Mouse (Mus musculus): ENCODE results near the gene Map2k5. TPM values are rescaled to one million over a fixed set of nuclear protein-coding genes. Genes with fewer than 3 reads are reported as not detected.

Gene Map2k5
- 40.5 and 68.0 TPM in 2 replicates for polyA plus RNA-seq (2012; rRNA removed; ENCODE audit: low replicate concordance)

DNA sequence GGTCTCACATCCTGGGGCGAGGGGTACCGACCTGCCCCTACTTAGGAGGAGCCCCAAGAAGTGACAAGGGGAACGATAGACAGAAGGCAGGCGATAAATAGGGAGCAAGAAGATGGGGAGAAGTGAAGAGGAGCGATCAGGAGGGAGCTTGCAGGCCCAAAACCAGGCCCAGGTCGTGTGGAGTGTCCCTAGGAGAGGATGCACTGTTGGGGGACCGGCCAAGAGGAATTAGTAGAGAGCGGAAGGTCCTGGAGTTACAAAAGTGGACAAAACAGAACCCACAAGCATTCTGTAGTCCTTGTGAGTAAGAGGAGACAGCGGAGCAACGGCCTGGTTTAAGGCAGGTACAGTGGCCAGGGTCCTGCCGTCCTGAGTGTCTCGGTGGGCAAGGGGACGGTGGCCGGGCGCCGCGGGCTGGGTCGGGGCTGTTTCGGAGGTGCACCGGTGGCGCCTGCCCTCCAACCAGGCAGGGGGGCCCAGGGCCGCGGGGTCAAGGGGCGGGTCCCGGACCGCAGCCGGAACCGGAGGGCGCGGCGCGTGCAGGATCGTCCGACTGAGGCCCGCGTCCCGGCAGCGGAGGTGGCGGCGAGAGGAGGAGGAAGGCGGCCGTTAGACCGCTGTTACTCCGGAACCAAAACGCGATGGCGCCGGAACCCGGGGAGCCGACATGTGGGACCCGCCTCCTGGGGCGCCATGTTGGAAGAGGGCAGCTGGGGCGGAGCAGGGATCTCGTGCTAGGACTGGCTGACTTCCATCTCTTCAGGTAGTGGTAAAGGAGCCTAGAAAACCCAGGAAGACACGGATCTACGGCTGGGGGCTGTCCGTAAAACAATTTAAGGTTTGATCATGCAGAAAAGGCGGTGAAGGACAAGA, at the start of gene Map2k5:
TSS of gene Map2k5 (minus strand) at position 633 of the 873 bp plus-strand sequence.

DNA sequence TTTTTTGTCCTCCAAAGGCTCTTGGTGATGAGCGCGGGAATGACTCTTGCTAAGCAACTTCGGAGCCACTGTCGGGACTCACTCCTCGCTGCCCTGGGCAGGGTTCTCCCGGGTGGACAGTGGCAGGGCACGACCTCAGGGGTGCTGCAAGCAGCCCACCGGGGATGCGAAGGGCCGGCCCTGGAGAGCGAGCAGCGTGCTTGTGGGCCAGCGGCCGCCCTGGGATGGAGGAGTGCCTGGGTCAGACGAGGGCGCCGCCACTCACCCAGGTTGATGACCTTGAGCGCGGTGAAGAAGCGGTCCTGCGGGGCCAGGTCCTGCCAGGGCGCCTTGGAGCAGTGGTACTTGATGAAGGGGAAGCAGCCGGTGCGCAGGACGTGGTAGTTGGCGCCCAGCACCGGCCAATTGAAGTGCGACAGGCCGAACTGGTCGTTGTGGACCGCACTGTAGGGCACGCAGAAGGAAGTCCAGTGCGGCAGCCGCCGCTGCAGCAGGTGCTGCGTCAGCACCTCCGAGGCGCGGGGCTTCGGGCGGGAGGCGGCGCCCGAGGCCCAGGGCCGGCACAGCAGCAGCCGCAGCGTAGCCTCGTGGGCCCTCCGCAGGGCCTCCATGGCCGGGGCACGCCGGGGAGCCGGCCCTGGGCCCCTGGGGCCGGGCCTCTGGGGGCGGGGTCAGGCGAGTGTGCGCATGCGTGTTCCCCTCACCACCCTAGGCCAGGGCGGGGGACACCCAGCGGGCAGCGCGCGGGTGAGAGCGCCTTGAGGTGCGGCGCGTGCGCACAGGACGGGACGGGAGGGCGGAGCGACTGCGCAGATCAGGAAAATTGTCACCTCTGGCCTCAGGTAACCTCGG, 21.1 kb upstream of the Map2k5 start, which contains the start of gene 2300009A05Rik:
TSS of gene 2300009A05Rik (minus strand) at position 636 of the 852 bp plus-strand sequence.

DNA sequence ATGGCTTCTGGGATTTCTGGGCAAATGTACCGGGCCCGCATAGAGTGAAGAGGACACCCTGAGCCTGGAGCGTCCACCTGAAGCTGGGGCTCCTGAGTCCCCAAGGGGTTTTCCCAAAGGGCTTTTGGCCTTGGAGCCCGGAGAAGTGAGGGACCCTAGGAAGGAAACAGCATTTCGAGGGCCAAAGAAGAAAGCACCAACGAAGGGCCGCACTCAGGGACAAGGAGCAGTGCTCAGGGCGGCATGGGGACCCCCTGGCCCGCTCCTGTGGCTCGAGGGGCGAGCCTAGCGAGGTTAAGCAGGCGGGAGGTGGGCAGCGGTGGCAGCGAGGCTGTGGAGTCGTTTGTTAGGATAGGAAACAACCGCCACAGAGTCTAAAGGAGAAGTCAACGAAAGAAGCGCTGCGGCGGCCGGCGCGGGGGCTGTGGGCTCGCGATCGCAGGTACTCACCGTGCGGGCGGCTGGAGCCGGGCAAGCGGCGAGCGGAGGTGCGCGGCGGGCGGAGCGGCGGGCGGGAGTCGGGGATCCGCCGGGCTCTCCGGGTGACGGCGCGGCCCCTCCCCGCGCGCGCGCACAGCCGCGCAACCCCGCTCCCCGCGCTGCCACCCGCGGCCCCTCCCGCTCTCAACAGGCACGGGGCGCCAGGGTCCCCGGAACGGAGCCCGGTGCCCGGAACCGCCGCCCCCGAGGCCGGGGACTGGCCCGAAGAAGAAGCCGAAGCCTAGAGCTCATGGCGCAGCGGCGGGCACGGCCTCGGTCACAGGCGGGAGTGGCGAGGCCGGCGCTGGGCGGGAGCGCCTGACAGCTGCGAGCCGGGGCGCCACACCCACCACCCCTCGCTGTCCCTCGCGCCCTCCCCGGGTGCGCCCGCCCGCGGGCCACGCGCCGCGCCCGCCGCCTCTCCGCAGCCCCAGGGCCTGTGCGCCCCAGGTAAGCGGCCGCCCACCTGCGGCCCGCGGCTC, 229.0 kb downstream of the Map2k5 start, which contains the start of gene Skor1:
TSS of gene Skor1 (minus strand) at position 552 of the 962 bp plus-strand sequence.

Other genes with a start within 250 kb of the Map2k5 start
- gene Skor1, start 228.9 kb downstream of the Map2k5 start, polyA plus RNA-seq (2012; rRNA removed; ENCODE audit: low replicate concordance) = 0.06 and 0.18 TPM in 2 replicates
- 55.0 and 122 TPM in 2 replicates for gene 2300009A05Rik, start 21.3 kb upstream of the Map2k5 start, polyA plus RNA-seq (2012; rRNA removed; ENCODE audit: low replicate concordance)
- gene Iqch, start 224.6 kb upstream of the Map2k5 start, polyA plus RNA-seq (2012; rRNA removed; ENCODE audit: low replicate concordance) = not detected in 2 replicates
- 14.2 and 18.1 TPM in 2 replicates for gene Aagab, start 224.8 kb upstream of the Map2k5 start, polyA plus RNA-seq (2012; rRNA removed; ENCODE audit: low replicate concordance)

Measured in mammary gland, adult 2 months (tissue).